Mouse (Mus musculus): ENCODE data around the gene Fga.

Fga gene

DNA sequence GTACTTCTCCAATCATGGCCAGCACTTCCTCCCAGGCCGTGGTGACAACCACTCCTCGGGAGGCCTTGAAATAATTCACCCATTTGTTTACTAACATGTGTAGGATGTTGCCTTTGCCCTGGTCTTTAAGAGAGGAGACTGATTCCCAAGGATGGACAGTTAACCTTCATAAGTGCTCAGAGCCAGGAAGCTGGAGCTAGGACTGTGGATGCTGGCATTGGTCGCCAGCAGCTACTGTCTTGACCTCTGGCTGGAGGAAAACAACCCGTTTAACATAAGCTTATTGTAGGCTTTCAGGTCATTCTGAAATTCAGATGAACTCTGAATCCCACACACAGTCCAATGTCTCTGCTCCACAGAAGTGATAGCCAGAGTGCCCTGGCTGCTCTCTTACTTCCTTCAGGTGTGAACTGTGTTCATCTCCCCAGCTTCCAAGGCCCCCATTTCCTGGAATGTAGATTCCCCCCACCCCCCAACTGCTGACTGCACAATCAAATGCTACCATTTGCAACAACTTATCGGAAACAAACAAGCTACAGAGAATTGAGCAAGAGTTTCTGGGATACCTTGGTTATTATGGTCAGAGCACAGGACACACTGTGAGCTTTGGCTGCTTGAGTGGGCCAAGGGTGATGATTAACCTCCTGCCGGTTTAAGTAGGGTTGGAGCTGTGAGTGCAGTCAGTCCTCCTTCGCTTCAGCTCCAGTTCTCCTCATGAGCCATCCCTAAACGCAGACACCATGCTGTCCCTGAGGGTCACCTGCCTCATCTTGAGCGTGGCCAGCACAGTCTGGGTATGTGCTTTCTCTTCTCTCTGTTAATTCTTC is at the start of gene Fga:
Gene Fga, plus strand, starts transcription at position 602 of the 827 bp plus-strand sequence.
- no peak for DNase-seq (ENCODE audit: low spot score in 2 of 2)

DNA sequence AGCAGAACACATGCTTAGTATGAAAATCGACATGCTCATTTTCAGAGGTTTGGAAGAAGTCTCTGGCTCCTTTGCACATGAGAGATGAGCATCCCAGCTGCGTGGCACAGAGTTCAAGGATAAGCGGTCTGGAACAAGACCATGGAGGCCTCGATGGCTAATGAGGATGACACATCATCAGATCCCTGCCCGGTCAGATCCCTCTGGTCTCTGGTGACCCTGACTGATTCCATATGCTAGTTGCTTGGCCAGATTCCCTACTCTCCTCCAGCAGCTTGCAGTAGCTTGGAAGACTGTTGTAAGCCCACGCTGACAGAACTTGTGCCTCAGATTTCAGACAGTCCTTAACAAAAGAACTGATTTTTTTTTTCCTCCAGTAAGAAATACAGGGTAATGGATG is 45.1 kb upstream of the Fga start:
- DNase-seq (ENCODE audit: low spot score in 2 of 2) = no peak

DNA sequence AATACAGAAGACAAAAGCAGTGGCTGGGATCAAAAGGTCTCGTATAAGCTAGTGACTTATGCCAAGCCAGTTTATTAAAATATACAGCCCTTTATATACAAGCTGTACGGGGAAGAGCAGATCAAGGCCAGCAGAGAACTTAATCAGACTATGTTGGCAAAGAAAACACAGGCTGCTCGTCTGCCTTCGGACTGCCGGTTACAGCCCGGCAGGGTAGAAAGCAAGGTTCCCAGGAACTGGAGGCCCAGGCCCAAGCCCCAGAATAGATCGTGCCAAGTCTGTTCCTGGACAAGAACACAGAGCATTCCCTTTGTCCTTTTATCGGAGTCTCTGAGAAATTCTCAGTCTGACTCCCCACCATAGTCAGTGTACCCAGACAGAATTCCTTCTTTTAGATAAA is 44.0 kb upstream of the Fga start:
- no peak for DNase-seq (ENCODE audit: low spot score in 2 of 2)

DNA sequence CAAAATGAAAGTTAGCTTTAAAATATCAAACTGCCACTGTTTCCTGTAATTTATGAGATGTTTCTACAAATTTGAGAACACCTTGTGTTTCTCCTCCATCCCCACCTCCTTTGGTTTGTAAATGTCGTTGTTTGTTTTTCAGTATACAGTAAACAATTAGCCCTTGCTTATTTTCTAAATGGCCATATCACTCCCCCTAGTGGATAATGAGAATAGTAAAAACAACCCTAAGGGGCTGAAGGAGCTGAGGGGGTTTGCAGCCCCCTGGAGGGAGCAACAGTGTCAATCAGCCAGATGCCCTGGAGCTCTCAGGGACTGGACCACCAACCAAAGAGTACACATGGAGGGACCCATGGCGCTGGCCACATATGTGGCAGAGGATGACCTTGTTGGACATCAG is 41.0 kb upstream of the Fga start:
- DNase-seq (ENCODE audit: low spot score in 2 of 2) = no peak

DNA sequence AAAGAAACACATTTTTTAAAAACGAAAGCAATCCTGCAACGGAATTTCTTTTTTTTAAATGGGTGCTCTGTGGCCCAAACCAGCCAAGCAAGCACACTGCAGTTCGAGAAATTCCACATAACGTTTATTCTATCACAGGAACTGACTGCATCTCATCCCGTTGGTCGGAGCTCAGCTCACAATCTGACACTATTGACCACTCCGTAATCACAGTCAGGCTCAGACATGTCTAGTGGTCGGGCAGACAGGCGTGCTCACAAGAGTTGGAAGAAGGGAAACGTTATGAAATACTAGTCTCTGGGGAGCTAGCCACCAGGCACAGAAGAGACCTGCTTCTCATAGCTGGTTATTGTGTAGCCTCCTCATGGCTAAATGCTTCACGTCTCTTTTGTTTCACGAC is 33.9 kb upstream of the Fga start:
- no peak for DNase-seq (ENCODE audit: low spot score in 2 of 2)

DNA sequence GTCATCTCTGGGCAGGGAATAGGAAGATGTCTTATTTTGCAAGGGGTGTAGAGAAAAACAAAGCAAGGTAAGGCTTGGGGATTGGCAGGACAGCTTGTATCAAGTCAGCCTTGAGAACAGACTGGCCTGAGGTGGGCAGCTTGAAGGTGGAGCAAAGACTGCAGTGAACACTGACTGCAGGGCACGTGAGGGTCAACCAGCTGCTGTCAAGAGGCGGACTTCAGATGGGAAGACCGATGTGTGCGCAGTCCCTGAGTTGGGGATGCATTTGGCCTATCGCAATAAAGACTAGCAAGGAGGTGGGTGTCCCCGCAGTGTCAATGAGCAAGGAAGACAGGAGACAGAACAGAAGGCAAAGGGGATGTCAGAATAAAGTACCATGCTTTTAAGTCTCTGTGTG is 32.9 kb upstream of the Fga start:
- DNase-seq (ENCODE audit: low spot score in 2 of 2) = no peak

DNA sequence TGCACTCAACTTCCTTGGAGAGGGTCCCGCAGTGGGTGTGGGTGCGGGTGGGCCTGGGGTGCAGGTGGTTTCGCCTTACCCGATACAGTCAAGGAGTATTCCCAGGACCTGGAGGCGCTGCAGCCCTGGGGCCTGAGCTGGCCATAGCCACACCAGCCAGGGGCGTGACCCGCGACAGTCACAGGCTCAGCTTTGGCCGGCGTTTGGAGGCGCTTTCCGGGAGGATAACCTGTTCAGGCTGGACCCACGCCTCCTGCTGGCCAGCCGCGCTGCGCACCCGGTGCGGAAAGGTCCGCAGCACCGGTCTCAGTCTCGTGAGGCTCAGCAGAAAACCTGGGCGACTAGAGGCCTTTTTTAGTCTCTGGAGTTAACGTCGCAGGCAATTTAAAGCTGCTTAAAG is 30.5 kb upstream of the Fga start:
- DNase-seq (ENCODE audit: low spot score in 2 of 2) = no peak

DNA sequence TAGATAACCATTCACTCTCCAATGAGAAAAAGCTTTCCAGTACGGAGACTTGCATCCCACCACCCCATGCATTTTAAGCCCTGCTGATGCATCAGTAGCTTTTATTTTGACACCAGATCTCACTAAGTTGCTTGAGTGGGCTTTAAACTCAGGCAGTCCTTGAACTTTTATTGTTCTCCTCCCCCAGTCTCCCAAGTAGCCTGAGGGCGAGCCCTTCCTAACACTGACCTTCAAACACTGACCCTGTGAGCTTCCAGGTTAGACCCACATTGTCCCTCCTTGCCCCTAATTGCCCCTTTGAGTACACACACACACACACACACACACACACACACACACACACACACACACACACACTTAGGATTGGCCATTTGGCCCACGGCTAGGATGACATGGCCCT is 29.2 kb upstream of the Fga start:
- DNase-seq (ENCODE audit: low spot score in 2 of 2) = no peak

DNA sequence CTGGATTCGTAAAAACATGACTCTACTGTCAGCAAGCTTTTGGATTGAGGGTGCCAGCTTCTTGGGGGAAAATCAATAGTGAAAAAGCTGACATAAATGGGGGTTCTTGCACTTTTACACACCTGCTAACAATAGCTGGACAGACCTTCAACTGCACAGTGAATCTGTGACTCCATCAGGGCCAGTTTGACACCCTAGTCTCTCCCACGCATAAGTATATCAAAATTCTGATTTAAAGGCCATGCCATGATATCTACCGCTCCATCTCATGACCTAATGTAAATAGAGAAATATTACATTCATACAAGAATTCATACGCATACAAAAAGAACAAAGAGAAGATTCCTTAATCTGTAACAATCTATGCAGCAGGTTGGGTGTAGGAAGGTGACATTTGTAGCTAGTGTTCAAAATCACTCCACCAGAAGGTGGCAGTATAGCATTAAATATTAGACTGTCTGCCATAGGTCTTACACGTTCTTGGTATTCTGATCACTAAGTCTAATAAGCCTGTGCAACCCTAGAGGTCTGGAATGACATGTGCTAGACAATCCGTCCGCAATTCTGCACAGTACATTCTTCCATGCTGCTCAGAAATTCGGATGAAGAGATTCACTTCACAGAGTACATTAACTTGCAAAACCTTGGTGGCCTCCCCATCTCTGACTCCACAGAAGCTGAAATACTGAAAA is 27.0 kb upstream of the Fga start:
- DNase-seq (ENCODE audit: low spot score in 2 of 2) = peak; percentile 7 to 23

DNA sequence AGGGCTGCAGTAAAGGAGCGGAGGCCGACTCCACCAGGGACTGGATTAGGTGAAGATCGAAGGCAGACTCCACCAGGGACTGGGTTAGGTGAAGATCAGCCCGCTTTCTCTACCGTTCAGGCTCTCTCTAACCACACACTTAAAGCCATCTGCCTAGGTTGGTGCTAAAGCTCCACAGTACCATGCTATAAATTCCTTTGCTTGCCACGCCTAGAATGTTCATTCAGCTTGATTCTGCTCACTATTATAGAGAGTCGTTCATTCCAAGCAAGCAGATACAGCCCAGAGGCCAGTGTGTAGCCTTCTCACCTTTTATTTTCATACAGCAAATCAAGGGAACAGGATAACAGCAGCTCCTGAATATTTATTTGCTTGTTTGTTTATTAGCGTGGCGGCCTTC is 25.9 kb upstream of the Fga start:
- no peak for DNase-seq (ENCODE audit: low spot score in 2 of 2)

DNA sequence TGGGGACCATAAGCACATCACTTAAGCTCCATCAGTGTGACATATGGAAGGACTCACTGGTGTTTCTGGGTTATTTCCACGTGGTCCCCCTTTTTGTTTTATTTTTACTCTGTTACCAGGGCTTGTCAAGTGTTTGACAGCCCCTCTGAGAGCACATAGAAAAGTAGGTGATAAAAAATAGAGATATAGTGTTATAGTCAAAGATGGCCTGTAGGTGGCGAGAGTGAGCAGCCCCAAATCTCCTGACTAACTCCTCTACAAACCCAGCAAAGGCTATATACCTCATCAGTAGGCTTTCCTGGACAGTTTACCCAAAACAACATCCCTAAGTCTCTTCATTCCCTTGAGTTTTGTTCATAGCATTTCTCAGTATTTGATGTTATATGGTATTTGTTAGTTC is 23.7 kb upstream of the Fga start:
- peak; percentile 6 to 24 for DNase-seq (ENCODE audit: low spot score in 2 of 2)

DNA sequence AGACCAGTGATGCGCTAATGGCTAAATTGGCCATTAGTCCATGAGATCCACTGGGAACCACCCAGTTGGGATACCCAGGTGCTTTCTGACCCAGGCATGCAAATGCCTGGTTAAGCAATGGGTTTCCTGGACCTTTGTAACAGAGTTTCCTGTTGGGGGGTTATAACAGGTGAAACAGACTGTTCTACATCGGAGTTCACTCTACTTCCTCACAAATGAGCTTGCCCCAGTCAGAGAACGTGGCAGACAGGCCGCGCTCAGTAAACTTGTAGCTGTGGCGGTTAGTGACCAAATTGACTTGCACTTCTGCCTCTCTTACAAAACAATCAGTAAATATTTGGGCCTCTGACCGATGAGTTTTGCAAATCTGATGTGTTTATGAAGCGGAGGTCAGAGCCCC is 22.8 kb upstream of the Fga start:
- no peak for DNase-seq (ENCODE audit: low spot score in 2 of 2)

DNA sequence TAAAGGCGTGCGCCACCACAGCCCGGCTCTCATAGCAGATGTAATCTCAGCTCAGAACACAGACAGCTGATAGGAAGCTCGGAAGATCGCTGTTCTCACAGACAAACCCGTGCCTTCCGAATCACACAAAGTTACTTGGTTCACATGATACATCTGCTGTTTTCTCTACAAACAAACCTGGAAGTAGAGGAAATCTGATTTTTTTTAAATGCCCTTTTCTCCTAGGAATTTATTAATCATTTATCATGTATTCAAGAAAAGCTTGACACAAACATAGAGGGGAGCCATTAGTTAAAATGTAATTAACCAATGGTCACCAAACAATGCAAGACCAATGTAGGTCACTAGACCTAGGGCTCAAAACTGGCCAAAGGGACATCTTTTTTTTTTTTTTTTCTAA is 21.1 kb upstream of the Fga start:
- no peak for DNase-seq (ENCODE audit: low spot score in 2 of 2)

DNA sequence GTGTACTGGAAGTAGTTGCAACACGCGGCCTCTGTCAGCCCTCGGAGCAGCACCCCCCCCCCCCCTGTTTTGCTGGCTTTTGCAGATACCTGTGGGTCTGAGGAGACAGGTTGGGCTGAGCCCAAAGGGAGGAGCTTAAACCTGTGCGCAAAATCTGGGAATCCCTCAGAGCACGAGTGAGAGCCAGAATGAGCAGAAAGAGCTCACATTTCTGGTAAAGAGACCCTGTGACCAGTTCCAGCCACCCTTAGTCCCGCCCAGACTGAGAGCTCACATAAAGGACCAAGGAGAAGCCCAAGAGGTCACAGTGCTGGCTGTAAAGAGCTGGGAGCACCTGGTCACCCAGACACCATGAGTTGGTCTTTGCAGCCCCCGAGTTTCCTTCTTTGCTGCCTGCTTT is 18.3 kb upstream of the Fga start, which contains the start of gene Fgg:
Gene Fgg, plus strand, starts transcription at position 168 of the 400 bp plus-strand sequence.
- DNase-seq (ENCODE audit: low spot score in 2 of 2) = no peak

DNA sequence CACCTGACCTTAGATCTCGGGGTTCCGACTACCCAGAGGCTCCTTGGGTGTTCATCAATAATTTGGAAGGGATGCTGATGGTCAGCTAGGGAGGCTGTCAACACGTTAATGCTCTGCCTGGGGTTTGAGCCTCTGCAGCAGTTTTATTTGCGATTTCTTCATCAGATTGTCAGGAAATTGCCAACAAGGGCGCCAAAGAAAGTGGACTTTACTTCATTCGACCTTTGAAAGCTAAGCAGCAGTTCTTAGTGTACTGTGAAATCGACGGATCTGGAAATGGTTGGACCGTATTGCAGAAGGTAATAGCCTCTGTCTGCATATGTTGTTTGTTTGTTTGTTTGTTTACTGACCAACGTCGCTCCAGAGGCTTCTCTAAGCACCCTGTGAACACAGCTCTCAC is 15.6 kb upstream of the Fga start:
- no peak for DNase-seq (ENCODE audit: low spot score in 2 of 2)

DNA sequence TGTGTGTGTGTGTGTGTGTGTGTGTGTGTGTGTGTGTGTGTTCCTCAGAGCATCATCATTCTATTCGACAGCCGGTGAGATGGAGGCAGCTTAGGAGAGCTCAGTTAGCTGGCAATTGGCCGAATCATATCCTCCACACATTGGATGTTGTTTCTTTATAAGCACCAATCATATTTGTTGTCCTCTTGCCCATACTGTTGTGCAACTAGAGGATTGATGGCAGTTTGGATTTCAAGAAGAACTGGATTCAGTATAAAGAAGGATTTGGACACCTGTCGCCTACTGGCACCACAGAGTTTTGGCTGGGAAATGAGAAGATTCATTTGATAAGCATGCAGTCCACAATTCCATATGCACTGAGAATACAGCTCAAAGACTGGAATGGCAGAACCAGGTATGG is 14.7 kb upstream of the Fga start:
- DNase-seq (ENCODE audit: low spot score in 2 of 2) = no peak

DNA sequence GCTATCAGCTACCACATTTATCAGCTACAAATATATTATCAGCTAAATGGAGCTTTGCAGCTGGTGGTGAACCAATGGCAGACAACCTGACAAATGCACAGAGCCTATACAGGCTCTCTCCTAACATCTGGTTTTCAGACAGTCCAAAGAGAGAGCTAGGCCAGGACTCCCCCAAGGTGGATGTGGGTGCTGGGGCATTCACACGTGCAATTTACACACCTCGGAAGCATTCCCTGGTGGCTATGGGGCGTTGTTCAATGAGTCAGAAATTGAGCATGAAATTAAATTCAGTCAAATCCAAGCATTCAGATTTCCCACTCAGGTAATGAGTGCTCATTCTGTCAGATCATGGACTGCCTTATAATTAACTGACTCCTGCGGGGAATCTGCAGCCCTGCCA is 14.3 kb upstream of the Fga start:
- DNase-seq (ENCODE audit: low spot score in 2 of 2) = no peak

DNA sequence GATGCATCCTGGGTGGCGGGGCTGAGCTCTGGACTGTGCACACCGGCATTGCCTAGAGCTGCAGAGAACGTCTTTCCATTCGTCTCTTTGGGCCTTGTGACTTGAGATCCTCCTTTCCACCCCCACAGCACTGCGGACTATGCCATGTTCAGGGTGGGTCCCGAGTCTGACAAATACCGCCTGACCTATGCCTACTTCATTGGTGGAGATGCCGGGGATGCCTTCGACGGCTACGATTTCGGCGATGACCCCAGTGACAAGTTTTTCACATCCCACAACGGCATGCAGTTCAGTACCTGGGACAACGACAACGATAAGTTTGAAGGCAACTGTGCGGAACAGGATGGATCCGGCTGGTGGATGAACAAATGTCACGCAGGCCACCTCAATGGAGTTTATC is 13.2 kb upstream of the Fga start:
- DNase-seq (ENCODE audit: low spot score in 2 of 2) = no peak

DNA sequence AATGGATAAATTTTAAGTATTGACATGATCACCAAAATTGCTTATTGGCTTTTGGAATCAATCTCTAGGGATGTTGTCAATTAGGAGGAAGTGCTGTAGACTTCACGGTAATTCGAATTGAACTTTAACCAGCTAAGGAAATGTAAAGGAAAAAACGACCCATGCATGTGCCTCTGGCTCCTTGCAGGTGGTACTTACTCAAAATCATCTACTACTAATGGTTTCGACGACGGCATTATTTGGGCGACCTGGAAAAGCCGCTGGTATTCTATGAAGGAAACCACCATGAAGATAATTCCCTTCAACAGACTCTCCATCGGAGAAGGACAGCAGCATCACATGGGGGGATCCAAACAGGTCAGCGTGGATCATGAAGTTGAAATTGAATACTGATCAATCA is 11.9 kb upstream of the Fga start:
- DNase-seq (ENCODE audit: low spot score in 2 of 2) = no peak

DNA sequence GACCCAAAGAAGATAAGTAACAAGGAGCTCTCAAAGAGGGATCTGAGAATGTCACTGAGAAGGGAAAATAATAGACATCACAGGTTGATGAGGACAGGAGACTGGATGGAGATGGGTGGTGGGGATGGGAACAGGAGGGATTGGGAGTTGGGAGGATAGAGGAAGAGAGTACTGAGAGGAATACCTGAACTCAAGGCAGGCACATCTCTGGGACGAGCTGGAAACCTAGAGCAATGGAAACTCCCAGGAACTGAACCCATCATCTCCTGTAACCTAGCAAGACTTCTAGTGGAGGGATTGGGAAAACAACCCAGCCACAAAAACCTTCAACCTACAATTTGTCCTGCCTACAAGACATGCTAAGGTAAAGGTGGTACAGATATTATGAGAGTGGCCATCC is 9.6 kb upstream of the Fga start:
- no peak for DNase-seq (ENCODE audit: low spot score in 2 of 2)

DNA sequence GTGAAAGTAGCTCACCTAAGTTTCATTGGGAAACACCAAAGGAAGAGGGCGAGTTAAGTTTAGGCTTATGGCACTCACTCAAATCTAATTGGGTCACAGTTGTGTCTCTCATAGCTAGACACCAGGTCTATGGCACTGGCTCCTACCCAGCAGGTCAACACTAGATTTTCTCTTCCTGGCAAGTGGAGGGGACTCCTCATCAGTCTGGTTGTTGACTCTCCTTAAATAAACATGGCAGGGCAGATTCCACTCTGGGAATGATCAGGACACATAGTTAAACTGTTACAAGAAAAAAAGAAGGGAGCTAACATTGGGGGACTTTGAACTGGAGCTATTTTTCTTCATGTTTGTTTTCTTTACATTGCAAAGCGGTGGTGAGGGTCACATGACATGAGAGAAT is 5.5 kb upstream of the Fga start:
- DNase-seq (ENCODE audit: low spot score in 2 of 2) = no peak

DNA sequence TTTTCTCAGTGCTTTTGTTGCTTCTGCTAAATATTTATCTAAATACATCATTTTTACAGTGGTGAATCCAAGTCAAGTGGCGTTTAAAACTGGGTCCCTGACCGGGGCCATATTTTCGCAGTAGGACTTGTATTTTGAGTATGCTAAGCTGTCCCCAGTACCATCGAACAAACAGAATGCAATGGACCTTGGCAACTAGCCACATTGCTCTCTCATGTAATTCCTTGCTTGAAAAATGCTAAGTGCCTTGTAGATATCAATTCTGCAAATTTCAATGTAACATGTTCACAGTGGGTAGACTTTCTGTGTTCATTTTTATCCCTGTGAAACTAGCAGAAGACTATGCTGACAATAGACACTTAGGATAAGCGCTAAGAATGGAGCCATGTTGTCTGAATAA is 4.7 kb upstream of the Fga start:
- no peak for DNase-seq (ENCODE audit: low spot score in 2 of 2)

DNA sequence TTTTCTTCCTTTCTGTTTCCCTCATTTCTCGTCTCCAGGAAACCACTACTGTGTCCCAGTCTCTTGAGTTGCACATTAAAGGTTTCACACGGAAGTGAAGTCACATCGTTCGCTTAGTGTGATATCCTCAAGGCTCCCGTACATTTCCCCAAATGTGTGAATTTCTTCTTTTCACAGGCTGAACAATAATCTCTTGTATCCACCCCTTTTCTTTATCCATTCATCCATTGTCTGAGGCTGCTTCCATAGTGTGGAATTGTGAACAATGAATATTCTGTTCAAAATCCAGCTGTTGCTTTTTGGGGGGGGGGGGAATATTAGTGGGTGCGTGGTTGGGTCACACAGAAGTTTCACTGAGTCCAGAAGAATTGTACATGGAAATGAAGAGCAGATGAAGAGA is 840 bp upstream of the Fga start:
- no peak for DNase-seq (ENCODE audit: low spot score in 2 of 2)
